Comparison of ENCODE assay signal across 8 mouse cellular contexts in the genomic region with DNA sequence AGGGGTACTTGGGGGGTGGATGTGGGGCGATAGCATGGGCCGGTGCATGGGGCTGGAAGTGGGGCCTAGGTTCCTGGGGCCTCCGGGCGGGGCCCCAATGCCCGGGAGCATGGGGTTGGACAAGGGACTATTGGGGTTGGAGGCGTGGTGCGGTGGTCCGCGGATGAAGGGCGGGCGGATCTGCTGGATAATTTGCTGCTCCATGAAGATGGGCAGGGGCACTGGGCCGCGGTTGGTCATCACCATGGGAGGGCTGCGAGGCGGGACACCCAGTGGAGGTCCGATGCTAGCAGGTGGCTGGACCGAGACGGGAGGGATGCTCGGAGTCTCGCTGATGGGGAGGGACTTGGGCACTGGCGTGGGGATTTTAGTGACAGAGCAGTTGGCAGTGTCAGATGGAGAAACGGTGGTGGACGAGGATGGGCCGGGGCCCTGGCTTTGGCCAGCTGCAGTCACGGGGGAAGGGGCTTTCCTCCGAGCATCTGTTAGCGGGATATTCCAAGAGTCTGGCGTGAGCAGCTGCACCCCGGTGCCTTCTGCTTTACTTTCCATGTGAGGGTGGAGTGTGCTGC.
DNase-seq lines count a peak whose midpoint lies in the region; ATAC-seq and TF ChIP-seq lines count a peak whose summit lies in the region.

No protein-coding gene starts in this region.

- no peak for TF ChIP-seq EP300 in heart, postnatal 0 days (IDR thresholded peaks at IDR 0.05; ENCODE audit: low read depth)

- H3K4me2 ChIP-seq in heart, postnatal 0 days (ENCODE audit: low read depth, low read length) = peak overlapping the region; percentile 99
- H3K4me2 ChIP-seq in hindbrain, postnatal 0 days (ENCODE audit: low read depth, low read length) = peak overlapping the region; percentile 92
- peak overlapping the region; percentile 99 for H3K4me2 ChIP-seq in neural tube, embryonic 12.5 days (replicated peaks)

- H3K27ac ChIP-seq in heart, postnatal 0 days (ENCODE audit: low read depth) = no peak overlapping the region
- no peak overlapping the region for H3K27ac ChIP-seq in hindbrain, postnatal 0 days
- no peak overlapping the region for H3K27ac ChIP-seq in neural tube, embryonic 12.5 days

- H3K9ac ChIP-seq in heart, postnatal 0 days (replicated peaks; ENCODE audit: low read depth, low read length) = no peak overlapping the region; the same call in 1 of the 2 replicates
- H3K9ac ChIP-seq in hindbrain, postnatal 0 days (replicated peaks; ENCODE audit: low read length) = peak overlapping the region; percentile 61; the same call in 1 of the 2 replicates
- H3K9ac ChIP-seq in neural tube, embryonic 12.5 days = peak overlapping the region; percentile 65

- ATAC-seq in heart, postnatal 0 days (ENCODE audit: insufficient read depth, low read depth) = peak; percentile 8; the same call in 1 of the 2 replicates
- peak; percentile 51 for ATAC-seq in hindbrain, postnatal 0 days
- ATAC-seq in neural tube, embryonic 12.5 days (ENCODE audit: low FRiP score, low read depth) = peak; percentile 49
- ATAC-seq in megakaryocyte-erythroid progenitor cell, adult 5-6 weeks (replicated peaks; ENCODE audit: low FRiP score, low TSS enrichment, poor library complexity, severe bottlenecking) = no peak

- H3K27me3 ChIP-seq in heart, postnatal 0 days (ENCODE audit: control insufficient read depth, insufficient read depth, low read length) = peaks cover 29% of the 10 kb centered on the region
- H3K27me3 ChIP-seq in hindbrain, postnatal 0 days (ENCODE audit: insufficient read depth, low read length) = no peaks in the 10 kb centered on the region
- H3K27me3 ChIP-seq in neural tube, embryonic 12.5 days (replicated peaks) = peaks cover 43% of the 10 kb centered on the region

- DNase-seq in heart, postnatal 0 days (ENCODE audit: low spot score) = no peak
- no peak for DNase-seq in heart, adult 18-20 months
- peak; percentile 13 to 22 for DNase-seq in cerebellum, postnatal 36 days
- peak; percentile 56 for DNase-seq in hindbrain, postnatal 0 days (ENCODE audit: low spot score)
- no peak for DNase-seq in ovary, postnatal 10 days (ENCODE audit: low spot score)
- no peak for DNase-seq in ovary, adult 18-20 months (ENCODE audit: low spot score)

- WGBS in heart, postnatal 0 days = 25% methylated on average over 28 of the region's 29 CpGs
- WGBS in hindbrain, postnatal 0 days = 10% methylated on average over 29 of the region's 29 CpGs
- 2% methylated on average over 29 of the region's 29 CpGs for WGBS in neural tube, embryonic 12.5 days

- TF ChIP-seq CTCF in heart, postnatal 0 days (IDR thresholded peaks at IDR 0.05; ENCODE audit: low read depth) = no peak
- no peak for TF ChIP-seq CTCF in hindbrain, postnatal 0 days (IDR thresholded peaks at IDR 0.05; ENCODE audit: low read depth)

- H3K4me3 ChIP-seq in heart, postnatal 0 days (ENCODE audit: low read depth, low read length) = peak overlapping the region; percentile 62
- H3K4me3 ChIP-seq in hindbrain, postnatal 0 days (ENCODE audit: low read length) = peak overlapping the region; percentile 49
- peak overlapping the region; percentile 50 for H3K4me3 ChIP-seq in neural tube, embryonic 12.5 days

- no peaks in the 10 kb centered on the region for H3K36me3 ChIP-seq in heart, postnatal 0 days (replicated peaks; ENCODE audit: control insufficient read depth, insufficient read depth, low read length)
- no peaks in the 10 kb centered on the region for H3K36me3 ChIP-seq in hindbrain, postnatal 0 days (ENCODE audit: insufficient read depth, low read length)
- H3K36me3 ChIP-seq in neural tube, embryonic 12.5 days = peaks cover 4% of the 10 kb centered on the region; the same call in 1 of the 2 replicates

- no peaks in the 10 kb centered on the region for H3K4me1 ChIP-seq in heart, postnatal 0 days (ENCODE audit: control insufficient read depth, insufficient read depth)
- peaks cover 10% of the 10 kb centered on the region; the same call in 1 of the 2 replicates for H3K4me1 ChIP-seq in hindbrain, postnatal 0 days (ENCODE audit: insufficient read depth, low read length)
- peaks cover 29% of the 10 kb centered on the region for H3K4me1 ChIP-seq in neural tube, embryonic 12.5 days

- H3K9me3 ChIP-seq in heart, postnatal 0 days (replicated peaks; ENCODE audit: control insufficient read depth, low read length) = no peaks in the 10 kb centered on the region
- H3K9me3 ChIP-seq in hindbrain, postnatal 0 days (ENCODE audit: low read length) = no peaks in the 10 kb centered on the region
- no peaks in the 10 kb centered on the region for H3K9me3 ChIP-seq in neural tube, embryonic 12.5 days

Comparison
In these comparisons a context has a peak if more than half of its experiments do, and no peak if none do; other contexts are left out.
1. DNase-seq: peak in cerebellum, postnatal 36 days (2 of 2) and hindbrain, postnatal 0 days (single experiment); none in heart, postnatal 0 days (single experiment), heart, adult 18-20 months (0 of 2), ovary, postnatal 10 days (single experiment) and ovary, adult 18-20 months (single experiment).
2. Peak in every context shown above with its lines, with median percentiles within 50 percentile points of each other: H3K4me2 ChIP-seq and H3K4me3 ChIP-seq.